Mouse (Mus musculus): Measurements from ENCODE around the gene Ankle2. TPM values are rescaled to one million over a fixed set of nuclear protein-coding genes. Genes with fewer than 3 reads are reported as not detected.

Ankle2 gene
- total and polyA plus RNA-seq, 3 experiments = 6.7 to 32.7 (median 27.5) TPM

DNA sequence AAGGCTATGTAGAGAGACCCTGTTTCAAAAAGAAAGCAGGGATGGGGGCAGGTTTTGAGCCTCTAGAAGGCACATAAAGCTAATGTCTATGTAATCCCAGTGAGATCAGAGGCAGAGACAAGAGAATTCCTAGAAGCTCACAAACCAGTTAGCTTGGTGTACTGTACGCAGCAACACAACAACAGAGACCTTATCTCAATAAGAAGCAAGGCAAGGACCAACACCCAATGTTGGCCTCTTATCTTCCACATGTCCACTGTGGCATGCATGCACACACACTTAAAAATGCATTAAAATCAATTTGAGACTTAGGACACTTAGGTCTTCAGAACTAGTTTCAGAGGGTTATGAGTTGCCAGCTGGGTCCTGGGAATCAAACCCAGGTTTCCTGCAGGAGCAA is 60.8 kb downstream of the Ankle2 start:
- Histone ChIP-seq H3K4me3 (no peak overlapping the region), H3K4me1 (ENCODE audit: control insufficient read depth, insufficient read depth, low read length) (no peaks in the 10 kb centered on the region), H3K36me3 (ENCODE audit: control insufficient read depth, insufficient read depth, low read length) (no peaks in the 10 kb centered on the region), H3K79me2 (replicated peaks; ENCODE audit: control insufficient read depth, insufficient read depth, low read length) (no peaks in the 10 kb centered on the region), H3K27ac (no peak overlapping the region), H3K27me3 (ENCODE audit: control insufficient read depth, insufficient read depth, low read length) (no peaks in the 10 kb centered on the region), H3K9ac (ENCODE audit: low read depth, low read length) (no peak overlapping the region)
- WGBS = 96% methylated on average over 1 of the region's 1 CpGs
- intact Hi-C loops (cut with DNase I) = no loop called here
- DNase-seq = no peak
- no peak for TF ChIP-seq POLR2A (IDR thresholded peaks at IDR 0.05; ENCODE audit: insufficient read depth, low read depth, low read length)
- TF ChIP-seq EP300 (IDR thresholded peaks at IDR 0.05; ENCODE audit: insufficient read depth, low read depth, low read length) = no peak
- TF ChIP-seq CTCF (IDR thresholded peaks at IDR 0.05) = no peak

DNA sequence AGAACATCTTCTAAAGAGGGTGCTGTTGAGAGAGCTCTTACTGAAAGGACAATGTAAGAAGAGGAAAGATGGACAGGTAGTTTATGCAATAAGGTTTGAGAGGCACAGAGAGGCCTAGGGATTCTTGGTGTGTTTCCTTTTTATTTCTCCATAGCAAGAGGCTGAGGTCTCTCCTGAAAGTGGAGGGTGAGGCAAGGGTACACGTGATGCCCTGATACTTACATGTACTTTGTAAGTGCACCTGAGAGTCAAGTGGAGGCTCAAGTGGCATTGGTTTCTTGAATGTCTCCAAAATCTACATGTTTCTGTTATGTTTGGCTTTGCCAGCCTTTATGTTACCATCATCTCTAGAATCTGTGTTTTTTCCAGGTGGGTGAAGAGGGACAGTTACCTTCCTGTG is 65.8 kb downstream of the Ankle2 start:
- DNase-seq = no peak
- Histone ChIP-seq H3K4me3 (no peak overlapping the region), H3K27ac (no peak overlapping the region), H3K4me1 (ENCODE audit: control insufficient read depth, insufficient read depth, low read length) (no peaks in the 10 kb centered on the region), H3K9ac (ENCODE audit: low read depth, low read length) (no peak overlapping the region), H3K79me2 (replicated peaks; ENCODE audit: control insufficient read depth, insufficient read depth, low read length) (no peaks in the 10 kb centered on the region), H3K36me3 (ENCODE audit: control insufficient read depth, insufficient read depth, low read length) (no peaks in the 10 kb centered on the region), H3K27me3 (ENCODE audit: control insufficient read depth, insufficient read depth, low read length) (no peaks in the 10 kb centered on the region)
- WGBS = 96% methylated on average over 1 of the region's 1 CpGs
- TF ChIP-seq CTCF (IDR thresholded peaks at IDR 0.05) = no peak
- no peak for TF ChIP-seq EP300 (IDR thresholded peaks at IDR 0.05; ENCODE audit: insufficient read depth, low read depth, low read length)
- no peak for TF ChIP-seq POLR2A (IDR thresholded peaks at IDR 0.05; ENCODE audit: insufficient read depth, low read depth, low read length)
- intact Hi-C loops (cut with DNase I) = no loop called here

DNA sequence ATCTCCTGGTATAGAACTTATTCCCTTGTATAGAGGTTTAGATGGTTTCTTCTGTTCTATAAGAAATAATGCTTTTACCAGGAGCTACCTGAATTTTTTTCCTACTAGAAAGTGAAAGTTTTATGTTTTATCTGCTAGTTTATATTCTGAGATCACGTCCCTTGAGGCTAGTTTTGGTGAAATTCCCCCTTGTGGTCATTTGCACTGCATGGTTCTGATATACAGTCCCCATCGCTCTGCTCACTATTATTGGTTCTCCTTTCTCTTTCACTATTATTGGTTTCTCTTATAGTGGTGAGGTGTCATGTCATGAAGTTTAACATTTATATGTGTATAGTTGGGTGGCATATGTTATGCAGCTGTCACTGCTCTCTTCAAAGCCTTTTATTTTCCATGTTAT is 69.8 kb downstream of the Ankle2 start:
- Histone ChIP-seq H3K27me3 (ENCODE audit: control insufficient read depth, insufficient read depth, low read length) (no peaks in the 10 kb centered on the region), H3K4me1 (ENCODE audit: control insufficient read depth, insufficient read depth, low read length) (no peaks in the 10 kb centered on the region), H3K36me3 (ENCODE audit: control insufficient read depth, insufficient read depth, low read length) (no peaks in the 10 kb centered on the region), H3K4me3 (no peak overlapping the region), H3K9ac (ENCODE audit: low read depth, low read length) (no peak overlapping the region), H3K79me2 (replicated peaks; ENCODE audit: control insufficient read depth, insufficient read depth, low read length) (no peaks in the 10 kb centered on the region), H3K27ac (no peak overlapping the region)
- no peak for TF ChIP-seq POLR2A (IDR thresholded peaks at IDR 0.05; ENCODE audit: insufficient read depth, low read depth, low read length)
- no peak for TF ChIP-seq CTCF (IDR thresholded peaks at IDR 0.05)
- TF ChIP-seq EP300 (IDR thresholded peaks at IDR 0.05; ENCODE audit: insufficient read depth, low read depth, low read length) = no peak
- 92% methylated on average over 2 of the region's 2 CpGs for WGBS
- intact Hi-C loops (cut with DNase I) = no loop called here
- DNase-seq = no peak

Other genes with a start within 250 kb of the Ankle2 start
- gene Zfp932, start 234.5 kb upstream of the Ankle2 start, total RNA-seq (2021) = 1 to 10 TPM; 6.6 to 7.6 TPM
- gene Zfp932, start 234.5 kb upstream of the Ankle2 start, polyA plus RNA-seq (2012; rRNA removed) = 2.5 and 7.7 TPM in 2 replicates
- 1 to 10 TPM in 1 of 2 experiments, under 1 TPM in 1; 0.98 to 3.1 TPM for gene Gm17655, start 158.5 kb upstream of the Ankle2 start, total RNA-seq (2021)
- 0.12 and 0.53 TPM in 2 replicates for gene Gm17655, start 158.5 kb upstream of the Ankle2 start, polyA plus RNA-seq (2012; rRNA removed)
- gene Gm35315, start 136.6 kb upstream of the Ankle2 start, total RNA-seq (2021) = not detected
- gene Gm35315, start 136.6 kb upstream of the Ankle2 start, polyA plus RNA-seq (2012; rRNA removed) = 0.06 TPM in 1 of 2 replicates, not detected in the other
- gene Plcxd1, start 131.0 kb upstream of the Ankle2 start, total RNA-seq (2021) = not detected
- gene Plcxd1, start 131.0 kb upstream of the Ankle2 start, polyA plus RNA-seq (2012; rRNA removed) = 0.06 and 0.64 TPM in 2 replicates
- gene Gtpbp6, start 122.8 kb upstream of the Ankle2 start, total RNA-seq (2021) = 10 to 100 TPM; 26.0 to 27.3 TPM
- gene Gtpbp6, start 122.8 kb upstream of the Ankle2 start, polyA plus RNA-seq (2012; rRNA removed) = 33.5 and 36.6 TPM in 2 replicates
- 1 to 10 TPM; 2.2 to 3.3 TPM for gene Zfp605, start 120.9 kb upstream of the Ankle2 start, total RNA-seq (2021)
- gene Zfp605, start 120.9 kb upstream of the Ankle2 start, polyA plus RNA-seq (2012; rRNA removed) = 0.68 and 1.2 TPM in 2 replicates
- 10 to 100 TPM; 11.3 to 14.5 TPM for gene Chfr, start 95.2 kb upstream of the Ankle2 start, total RNA-seq (2021)
- gene Chfr, start 95.2 kb upstream of the Ankle2 start, polyA plus RNA-seq (2012; rRNA removed) = 16.2 and 21.7 TPM in 2 replicates
- gene Golga3, start 54.3 kb upstream of the Ankle2 start, total RNA-seq (2021) = 10 to 100 TPM; 47.2 to 53.6 TPM
- 9.8 and 18.8 TPM in 2 replicates for gene Golga3, start 54.3 kb upstream of the Ankle2 start, polyA plus RNA-seq (2012; rRNA removed)
- gene Pgam5, start 38.9 kb downstream of the Ankle2 start, total RNA-seq (2021) = 10 to 100 TPM; 31.3 to 33.6 TPM
- 20.9 and 29.3 TPM in 2 replicates for gene Pgam5, start 38.9 kb downstream of the Ankle2 start, polyA plus RNA-seq (2012; rRNA removed)
- 100 to 1,000 TPM; 107 to 137 TPM for gene Pxmp2, start 55.2 kb downstream of the Ankle2 start, total RNA-seq (2021)
- 85.0 and 101 TPM in 2 replicates for gene Pxmp2, start 55.2 kb downstream of the Ankle2 start, polyA plus RNA-seq (2012; rRNA removed)
- 1 to 10 TPM; 1.7 to 2.8 TPM for gene Pole, start 55.3 kb downstream of the Ankle2 start, total RNA-seq (2021)
- 1.2 and 1.3 TPM in 2 replicates for gene Pole, start 55.3 kb downstream of the Ankle2 start, polyA plus RNA-seq (2012; rRNA removed)
- not detected for gene P2rx2, start 112.2 kb downstream of the Ankle2 start, total RNA-seq (2021)
- gene P2rx2, start 112.2 kb downstream of the Ankle2 start, polyA plus RNA-seq (2012; rRNA removed) = 0.12 TPM in 1 of 2 replicates, not detected in the other
- not detected for gene Lrcol1, start 113.7 kb downstream of the Ankle2 start, total RNA-seq (2021)
- not detected in 2 replicates for gene Lrcol1, start 113.7 kb downstream of the Ankle2 start, polyA plus RNA-seq (2012; rRNA removed)
- gene Fbrsl1, start 217.5 kb downstream of the Ankle2 start, total RNA-seq (2021) = 10 to 100 TPM; 47.0 to 51.8 TPM
- gene Fbrsl1, start 217.5 kb downstream of the Ankle2 start, polyA plus RNA-seq (2012; rRNA removed) = 28.1 and 39.3 TPM in 2 replicates